Mouse (Mus musculus): ENCODE results near the gene Kcnc3. TPM values are rescaled to one million over a fixed set of nuclear protein-coding genes. Genes with fewer than 3 reads are reported as not detected.

Kcnc3 gene
- polyA plus RNA-seq, 1 experiment from 2014 or later: 0.23 TPM

GRCm38 (mm10) chr7:44649094-44649610 lies 58.7 kb downstream of the Kcnc3 start:
- Histone ChIP-seq H3K9me3 (replicated peaks; ENCODE audit: control insufficient read depth, low read length) (no peaks in the 10 kb centered on the region), H3K36me3 (ENCODE audit: control insufficient read depth, insufficient read depth, low read length) (no peaks in the 10 kb centered on the region), H3K9ac (ENCODE audit: low read depth, low read length) (no peak overlapping the region), H3K4me1 (ENCODE audit: control insufficient read depth, insufficient read depth, low read length) (no peaks in the 10 kb centered on the region), H3K27me3 (ENCODE audit: control insufficient read depth, insufficient read depth, low read length) (peaks cover 20% of the 10 kb centered on the region), H3K27ac (ENCODE audit: low read depth, low read length) (no peak overlapping the region), H3K4me2 (no peak overlapping the region), H3K4me3 (ENCODE audit: low read depth, low read length) (no peak overlapping the region)
- 59% methylated on average over 8 of the region's 8 CpGs for WGBS (ENCODE audit: insufficient replicate concordance)
- ATAC-seq (replicated peaks; ENCODE audit: insufficient number of reproducible peaks, low FRiP score, low TSS enrichment): no peak

- Histone ChIP-seq H3K27ac (ENCODE audit: low read depth, low read length) (no peak overlapping the region), H3K4me3 (ENCODE audit: low read depth, low read length) (no peak overlapping the region), H3K4me1 (ENCODE audit: control insufficient read depth, insufficient read depth, low read length) (no peaks in the 10 kb centered on the region), H3K9ac (ENCODE audit: low read depth, low read length) (no peak overlapping the region), H3K4me2 (no peak overlapping the region), H3K9me3 (replicated peaks; ENCODE audit: control insufficient read depth, low read length) (no peaks in the 10 kb centered on the region), H3K36me3 (ENCODE audit: control insufficient read depth, insufficient read depth, low read length) (no peaks in the 10 kb centered on the region), H3K27me3 (ENCODE audit: control insufficient read depth, insufficient read depth, low read length) (peaks cover 15% of the 10 kb centered on the region)
- 6% methylated on average over 4 of the region's 4 CpGs for whole genome bisulfite sequencing (ENCODE audit: insufficient replicate concordance)
- no peak for ATAC-seq (replicated peaks; ENCODE audit: insufficient number of reproducible peaks, low FRiP score, low TSS enrichment)
Measured at GRCm38 (mm10) chr7:44649990-44650389, 59.5 kb downstream of the Kcnc3 start.

GRCm38 (mm10) chr7:44651416-44651815 lies 61.0 kb downstream of the Kcnc3 start:
- no peak for ATAC-seq (replicated peaks; ENCODE audit: insufficient number of reproducible peaks, low FRiP score, low TSS enrichment)
- no peak overlapping the region for H3K9ac ChIP-seq (ENCODE audit: low read depth, low read length)
- WGBS (ENCODE audit: insufficient replicate concordance): 67% methylated on average over 7 of the region's 7 CpGs
- H3K4me3 ChIP-seq (ENCODE audit: low read depth, low read length): no peak overlapping the region
- H3K4me2 ChIP-seq: no peak overlapping the region
- H3K9me3 ChIP-seq (replicated peaks; ENCODE audit: control insufficient read depth, low read length): no peaks in the 10 kb centered on the region
- no peaks in the 10 kb centered on the region for H3K4me1 ChIP-seq (ENCODE audit: control insufficient read depth, insufficient read depth, low read length)
- peaks cover 3% of the 10 kb centered on the region; the same call in 1 of the 2 replicates for H3K27me3 ChIP-seq (ENCODE audit: control insufficient read depth, insufficient read depth, low read length)
- H3K36me3 ChIP-seq (ENCODE audit: control insufficient read depth, insufficient read depth, low read length): no peaks in the 10 kb centered on the region
- H3K27ac ChIP-seq (ENCODE audit: low read depth, low read length): no peak overlapping the region

- Histone ChIP-seq H3K27ac (ENCODE audit: low read depth, low read length) (no peak overlapping the region), H3K27me3 (ENCODE audit: control insufficient read depth, insufficient read depth, low read length) (no peaks in the 10 kb centered on the region), H3K36me3 (ENCODE audit: control insufficient read depth, insufficient read depth, low read length) (no peaks in the 10 kb centered on the region), H3K4me2 (no peak overlapping the region), H3K4me3 (ENCODE audit: low read depth, low read length) (no peak overlapping the region), H3K4me1 (ENCODE audit: control insufficient read depth, insufficient read depth, low read length) (no peaks in the 10 kb centered on the region), H3K9ac (ENCODE audit: low read depth, low read length) (no peak overlapping the region), H3K9me3 (replicated peaks; ENCODE audit: control insufficient read depth, low read length) (no peaks in the 10 kb centered on the region)
- no peak for ATAC-seq (replicated peaks; ENCODE audit: insufficient number of reproducible peaks, low FRiP score, low TSS enrichment)
- WGBS (ENCODE audit: insufficient replicate concordance): 44% methylated on average over 8 of the region's 8 CpGs
Measured at GRCm38 (mm10) chr7:44653773-44654172, 63.3 kb downstream of the Kcnc3 start.

Other genes starting within 250 kb of the Kcnc3 start
- 0.32 and 0.59 TPM in 2 replicates for gene Syt3, start 206.6 kb upstream of the Kcnc3 start, polyA plus RNA-seq (2014; fragmentation: Nextera tagmentation; extraction: Ambion mirVana)
- 0.65 and 1.0 TPM in 2 replicates for gene 1700008O03Rik, start 204.8 kb upstream of the Kcnc3 start, polyA plus RNA-seq (2014; fragmentation: Nextera tagmentation; extraction: Ambion mirVana)
- gene Lrrc4b, start 161.6 kb upstream of the Kcnc3 start, polyA plus RNA-seq (2014; fragmentation: Nextera tagmentation; extraction: Ambion mirVana): 2.4 and 3.5 TPM in 2 replicates
- gene Aspdh, start 125.3 kb upstream of the Kcnc3 start, polyA plus RNA-seq (2014; fragmentation: Nextera tagmentation; extraction: Ambion mirVana): 1.3 and 1.5 TPM in 2 replicates
- gene Josd2, start 122.7 kb upstream of the Kcnc3 start, polyA plus RNA-seq (2014; fragmentation: Nextera tagmentation; extraction: Ambion mirVana): 169 and 181 TPM in 2 replicates
- gene Emc10, start 94.1 kb upstream of the Kcnc3 start, polyA plus RNA-seq (2014; fragmentation: Nextera tagmentation; extraction: Ambion mirVana): 75.1 and 87.1 TPM in 2 replicates
- gene Fam71e1, start 94.1 kb upstream of the Kcnc3 start, polyA plus RNA-seq (2014; fragmentation: Nextera tagmentation; extraction: Ambion mirVana): 8.9 and 10.6 TPM in 2 replicates
- gene Mybpc2, start 66.0 kb upstream of the Kcnc3 start, polyA plus RNA-seq (2014; fragmentation: Nextera tagmentation; extraction: Ambion mirVana): 0.37 and 0.47 TPM in 2 replicates
- gene Spib, start 58.6 kb upstream of the Kcnc3 start, polyA plus RNA-seq (2014; fragmentation: Nextera tagmentation; extraction: Ambion mirVana): not detected in 2 replicates
- gene Pold1, start 41.8 kb upstream of the Kcnc3 start, polyA plus RNA-seq (2014; fragmentation: Nextera tagmentation; extraction: Ambion mirVana): 40.1 and 43.1 TPM in 2 replicates
- gene Nr1h2, start 36.7 kb upstream of the Kcnc3 start, polyA plus RNA-seq (2014; fragmentation: Nextera tagmentation; extraction: Ambion mirVana): 48.5 and 53.4 TPM in 2 replicates
- gene Napsa, start 18.3 kb upstream of the Kcnc3 start, polyA plus RNA-seq (2014; fragmentation: Nextera tagmentation; extraction: Ambion mirVana): 0.70 TPM in 1 of 2 replicates, not detected in the other
- gene Myh14, start 80.2 kb downstream of the Kcnc3 start, polyA plus RNA-seq (2014; fragmentation: Nextera tagmentation; extraction: Ambion mirVana): 0.31 and 0.56 TPM in 2 replicates
- gene Izumo2, start 118.1 kb downstream of the Kcnc3 start, polyA plus RNA-seq (2014; fragmentation: Nextera tagmentation; extraction: Ambion mirVana): not detected in 2 replicates
- gene Vrk3, start 157.7 kb downstream of the Kcnc3 start, polyA plus RNA-seq (2014; fragmentation: Nextera tagmentation; extraction: Ambion mirVana): 30.6 and 34.1 TPM in 2 replicates
- gene Zfp473, start 160.4 kb downstream of the Kcnc3 start, polyA plus RNA-seq (2014; fragmentation: Nextera tagmentation; extraction: Ambion mirVana): 0.58 and 1.2 TPM in 2 replicates
- 49.0 and 57.5 TPM in 2 replicates for gene Nup62, start 225.4 kb downstream of the Kcnc3 start, polyA plus RNA-seq (2014; fragmentation: Nextera tagmentation; extraction: Ambion mirVana)
- 0.14 and 1.2 TPM in 2 replicates for gene Il4i1, start 225.7 kb downstream of the Kcnc3 start, polyA plus RNA-seq (2014; fragmentation: Nextera tagmentation; extraction: Ambion mirVana)
- 1.6 and 1.9 TPM in 2 replicates for gene Atf5, start 226.0 kb downstream of the Kcnc3 start, polyA plus RNA-seq (2014; fragmentation: Nextera tagmentation; extraction: Ambion mirVana)